19 mouse cellular contexts compared by ENCODE assay signal in the genomic region with DNA sequence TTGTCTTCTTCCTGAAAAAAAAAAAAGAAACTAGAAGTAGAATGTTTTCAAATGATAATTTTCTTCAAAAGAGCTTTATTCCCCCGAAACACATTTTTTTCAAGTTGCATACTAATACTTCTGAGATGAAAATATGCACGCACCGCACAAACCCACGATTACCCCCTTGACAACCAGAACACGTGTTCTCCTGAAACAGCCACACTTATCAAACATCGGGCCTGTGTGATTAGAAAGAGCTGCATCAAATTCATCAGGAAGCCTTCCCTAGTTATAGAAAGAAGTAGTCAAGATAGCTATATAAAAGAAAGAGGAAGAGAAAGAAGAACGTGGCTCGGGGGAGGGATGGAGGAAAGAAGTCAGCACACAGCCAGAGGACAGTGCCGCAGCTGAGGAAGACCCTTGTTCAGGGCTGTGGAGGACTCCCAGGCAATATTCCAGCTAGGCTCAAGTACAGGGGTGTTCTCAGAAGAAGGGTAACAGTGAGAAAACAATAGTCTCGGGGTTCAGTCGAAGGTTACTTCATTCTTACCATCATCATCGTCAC.
DNase-seq lines count a peak whose midpoint lies in the region; ATAC-seq and TF ChIP-seq lines count a peak whose summit lies in the region.
"Had no signal": no experiment of that assay in that cellular context is flagged by ENCODE, and none has a peak within 500 bp of the region (broad histone marks: within the 10 kb centered on the region; RNA-seq: fewer than 3 reads in every experiment).

No protein-coding gene starts in this region.

- ATAC-seq in forebrain, postnatal 0 days, result peak; percentile 67; the same call in 1 of the 2 replicates
- no peak for ATAC-seq in forebrain, embryonic 13.5 days
- ATAC-seq in granulocyte monocyte progenitor cell, adult 5-6 weeks (replicated peaks; ENCODE audit: poor library complexity, severe bottlenecking), result peak; percentile 63
- no peak for ATAC-seq in hindbrain, postnatal 0 days
- ATAC-seq: inflammation-experienced regulatory T-cells, adult 6 months; intestine, postnatal 0 days had no signal

- H3K4me3 ChIP-seq in forebrain, postnatal 0 days (ENCODE audit: low read depth, low read length), result no peak overlapping the region
- no peak overlapping the region for H3K4me3 ChIP-seq in forebrain, embryonic 13.5 days
- no peak overlapping the region for H3K4me3 ChIP-seq in CH12.LX (replicated peaks in 1 of 3; ENCODE audit: low read depth in 2 of 3, low read length in 2 of 3, poor library complexity in 1 of 3)
- H3K4me3 ChIP-seq in hindbrain, postnatal 0 days (ENCODE audit: low read length), result no peak overlapping the region
- H3K4me3 ChIP-seq: embryonic facial prominence, embryonic 10.5 days; heart, embryonic 10.5 days; hindbrain, embryonic 13.5 days had no signal

- WGBS in forebrain, postnatal 0 days, result 71% methylated on average over 12 of the region's 12 CpGs
- 85% methylated on average over 12 of the region's 12 CpGs for WGBS in forebrain, embryonic 13.5 days
- WGBS in hindbrain, postnatal 0 days, result 82% methylated on average over 12 of the region's 12 CpGs

- H3K4me2 ChIP-seq in forebrain, postnatal 0 days (ENCODE audit: low read depth), result no peak overlapping the region
- H3K4me2 ChIP-seq in forebrain, embryonic 13.5 days, result no peak overlapping the region
- 0 out of 2 replicates have a peak overlapping the region, but pooled peaks have one; percentile 7 for H3K4me2 ChIP-seq in CH12.LX (ENCODE audit: insufficient read depth, low read depth, poor library complexity, severe bottlenecking)
- no peak overlapping the region for H3K4me2 ChIP-seq in hindbrain, postnatal 0 days (ENCODE audit: low read depth, low read length)

- TF ChIP-seq POLR2A in CH12.LX (IDR thresholded peaks at IDR 0.05; ENCODE audit: low read depth, low read length), result no peak

- H3K79me2 ChIP-seq in CH12.LX (replicated peaks; ENCODE audit: control insufficient read depth, extremely low read depth, insufficient read depth, poor library complexity, severe bottlenecking), result no peaks in the 10 kb centered on the region

- H3K9ac ChIP-seq in forebrain, postnatal 0 days, result no peak overlapping the region
- H3K9ac ChIP-seq in forebrain, embryonic 13.5 days, result no peak overlapping the region
- no peak overlapping the region for H3K9ac ChIP-seq in CH12.LX (ENCODE audit: insufficient read depth, low read depth)
- H3K9ac ChIP-seq in hindbrain, postnatal 0 days (replicated peaks; ENCODE audit: low read length), result no peak overlapping the region
- H3K9ac ChIP-seq: hindbrain, embryonic 13.5 days had no signal

- in situ Hi-C loops in CH12.LX (cut with MboI; ENCODE audit: low pct_ligation_motif_present, low pct_unique_long_range_greater_than_20kb, low sequenced_read_pairs), result no loop called here

- no peaks in the 10 kb centered on the region for H3K27me3 ChIP-seq in forebrain, postnatal 0 days (ENCODE audit: insufficient read depth, low read length)
- H3K27me3 ChIP-seq in forebrain, embryonic 13.5 days, result no peaks in the 10 kb centered on the region
- no peaks in the 10 kb centered on the region for H3K27me3 ChIP-seq in CH12.LX (replicated peaks)
- no peaks in the 10 kb centered on the region for H3K27me3 ChIP-seq in splenic B cell, adult 2 months (ENCODE audit: control insufficient read depth, insufficient read depth, low read length, poor library complexity, severe bottlenecking)
- H3K27me3 ChIP-seq in hindbrain, postnatal 0 days (ENCODE audit: insufficient read depth, low read length), result no peaks in the 10 kb centered on the region
- H3K27me3 ChIP-seq: hindbrain, embryonic 13.5 days had no signal

- peak; percentile 37 for DNase-seq in forebrain, postnatal 0 days
- DNase-seq in CH12.LX (ENCODE audit: extremely low read depth), result no peak
- DNase-seq in splenic B cell, adult 2 months (ENCODE audit: low read depth, low spot score), result peak; percentile 52
- DNase-seq in right cerebral cortex, postnatal 36 days (ENCODE audit: low spot score in 2 of 2), result no peak
- DNase-seq in hindbrain, postnatal 0 days (ENCODE audit: low spot score), result no peak
- DNase-seq: adrenal gland, postnatal 10 days; cerebellum, adult 18-20 months; cerebellum, adult 9-11 months; cerebellum, postnatal 36 days; gastrocnemius, postnatal 14 days; heart, postnatal 14 days had no signal

- TF ChIP-seq RAD21 in CH12.LX (IDR thresholded peaks at IDR 0.05; ENCODE audit: low read depth, low read length), result no peak

- peaks cover 14% of the 10 kb centered on the region; the same call in 1 of the 2 replicates for H3K4me1 ChIP-seq in forebrain, postnatal 0 days (ENCODE audit: insufficient read depth)
- H3K4me1 ChIP-seq in forebrain, embryonic 13.5 days, result peaks cover 58% of the 10 kb centered on the region
- peaks cover 0 to 51% of the 10 kb centered on the region in 2 experiments; a peak in 2 of 4 replicates for H3K4me1 ChIP-seq in CH12.LX (ENCODE audit: control insufficient read depth in 1 of 2, insufficient read depth in 2 of 2)
- peaks cover 9% of the 10 kb centered on the region; the same call in 1 of the 2 replicates for H3K4me1 ChIP-seq in hindbrain, postnatal 0 days (ENCODE audit: insufficient read depth, low read length)

- no peaks in the 10 kb centered on the region for H3K9me3 ChIP-seq in forebrain, postnatal 0 days (ENCODE audit: low read length)
- H3K9me3 ChIP-seq in forebrain, embryonic 13.5 days (replicated peaks), result no peaks in the 10 kb centered on the region
- H3K9me3 ChIP-seq in CH12.LX (replicated peaks; ENCODE audit: low read length), result no peaks in the 10 kb centered on the region
- no peaks in the 10 kb centered on the region for H3K9me3 ChIP-seq in hindbrain, postnatal 0 days (ENCODE audit: low read length)
- H3K9me3 ChIP-seq: embryonic facial prominence, embryonic 10.5 days; G1E; heart, embryonic 10.5 days; hindbrain, embryonic 13.5 days had no signal

- H3K36me3 ChIP-seq in forebrain, postnatal 0 days (ENCODE audit: insufficient read depth), result no peaks in the 10 kb centered on the region
- no peaks in the 10 kb centered on the region for H3K36me3 ChIP-seq in forebrain, embryonic 13.5 days (ENCODE audit: poor library complexity, severe bottlenecking)
- H3K36me3 ChIP-seq in CH12.LX (replicated peaks in 1 of 2; ENCODE audit: control insufficient read depth in 1 of 2, insufficient read depth in 1 of 2, low read length in 1 of 2), result no peaks in the 10 kb centered on the region
- 0 out of 2 replicates have a peak, but pooled peaks cover 1% of the 10 kb centered on the region for H3K36me3 ChIP-seq in splenic B cell, adult 2 months (ENCODE audit: control insufficient read depth, insufficient read depth, low read length, poor library complexity, severe bottlenecking)
- no peaks in the 10 kb centered on the region for H3K36me3 ChIP-seq in hindbrain, postnatal 0 days (ENCODE audit: insufficient read depth, low read length)
- H3K36me3 ChIP-seq: embryonic facial prominence, embryonic 10.5 days; G1E; heart, embryonic 10.5 days; hindbrain, embryonic 13.5 days had no signal

- dilution Hi-C loops in CH12.LX (cut with MboI; ENCODE audit: extremely low pct_ligation_motif_present, extremely low pct_unique_long_range_greater_than_20kb, low sequenced_read_pairs), result no loop called here

- no peak for TF ChIP-seq CTCF in forebrain, postnatal 0 days (IDR thresholded peaks at IDR 0.05; ENCODE audit: low read depth)
- TF ChIP-seq CTCF in CH12.LX (conservative IDR thresholded peaks at IDR 0.05 in 1 of 2, IDR thresholded peaks at IDR 0.05 in 1 of 2; ENCODE audit: low read depth in 2 of 2, low read length in 2 of 2), result no peak
- TF ChIP-seq CTCF in hindbrain, postnatal 0 days (IDR thresholded peaks at IDR 0.05; ENCODE audit: low read depth), result no peak

- TF ChIP-seq EP300 in CH12.LX (IDR thresholded peaks at IDR 0.05; ENCODE audit: low read length), result no peak

- no peak overlapping the region for H3K27ac ChIP-seq in forebrain, postnatal 0 days (ENCODE audit: low read depth, low read length)
- no peak overlapping the region for H3K27ac ChIP-seq in forebrain, embryonic 13.5 days
- no peak overlapping the region for H3K27ac ChIP-seq in CH12.LX (ENCODE audit: insufficient read depth, low read depth)
- H3K27ac ChIP-seq in hindbrain, postnatal 0 days, result no peak overlapping the region

TF ChIP-seq in CH12.LX, 34 proteins besides CTCF, POLR2A, EP300 and RAD21:
- TF ChIP-seq E2F4 (IDR thresholded peaks at IDR 0.05; ENCODE audit: insufficient replicate concordance, low read depth, low read length) (no peak), SIN3A (IDR thresholded peaks at IDR 0.05; ENCODE audit: low read length) (no peak), MAFK (IDR thresholded peaks at IDR 0.05; ENCODE audit: insufficient replicate concordance, low read length) (no peak), CHD1 (IDR thresholded peaks at IDR 0.05; ENCODE audit: low read depth, low read length) (no peak)

Comparison
In these comparisons a context has a peak if more than half of its experiments do, and no peak if none do; other contexts are left out.
1. ATAC-seq: peak in forebrain, postnatal 0 days (single experiment) and granulocyte monocyte progenitor cell, adult 5-6 weeks (single experiment); none in forebrain, embryonic 13.5 days (single experiment) and hindbrain, postnatal 0 days (single experiment).
2. DNase-seq: peak in forebrain, postnatal 0 days (single experiment) and splenic B cell, adult 2 months (single experiment); none in CH12.LX (single experiment), right cerebral cortex, postnatal 36 days (0 of 2) and hindbrain, postnatal 0 days (single experiment).